Mouse (Mus musculus) hindbrain, embryonic 14.5 days (tissue): ENCODE measurements around the gene Runx1. TPM values are rescaled to one million over a fixed set of nuclear protein-coding genes. Genes with fewer than 3 reads are reported as not detected.

Source experiments
- ATAC-seq: fragments of 200-750 bp; cut with Nextera tagmentation; 2 replicates; pipeline ENCODE4 v1.8.0; 2017; ENCODE audit warnings: moderate number of reproducible peaks, mild to moderate bottlenecking, moderate TSS enrichment, moderate library complexity; ENCODE audit not compliant: low FRiP score
- DNase-seq: peaks from one replicate; pipeline ENCODE4 v3.0.0-alpha.2; 2015; ENCODE audit warnings: low spot score
- H3K27ac ChIP-seq: fragments of 300-500 bp; sonication (generic); 2 replicates; pipeline ENCODE4 v1.5.1; 2014; ENCODE audit warnings: mild to moderate bottlenecking, moderate library complexity
- H3K27me3 ChIP-seq: fragments of 300-500 bp; sonication (generic); 2 replicates; pipeline ENCODE4 v1.6.1; 2014; ENCODE audit warnings: mild to moderate bottlenecking, low read length, mixed read lengths; ENCODE audit not compliant: control insufficient read depth, insufficient read depth
- H3K36me3 ChIP-seq: fragments of 300-500 bp; sonication (generic); replicated peaks from 2 replicates; pipeline ENCODE4 v1.6.1; 2014; ENCODE audit not compliant: control insufficient read depth, insufficient read depth
- H3K4me1 ChIP-seq: fragments of 300-500 bp; sonication (generic); replicated peaks from 2 replicates; pipeline ENCODE4 v1.6.1; 2014; ENCODE audit warnings: antibody characterized with exemption, low read length, mixed read lengths; ENCODE audit not compliant: control insufficient read depth, insufficient read depth
- H3K4me2 ChIP-seq: fragments of 300-500 bp; sonication (generic); replicated peaks from 2 replicates; pipeline ENCODE4 v1.6.1; 2014; ENCODE audit warnings: mild to moderate bottlenecking, moderate library complexity
- H3K4me3 ChIP-seq: fragments of 300-500 bp; sonication (generic); replicated peaks from 2 replicates; pipeline ENCODE4 v1.5.1; 2014; ENCODE audit warnings: mild to moderate bottlenecking, low read length
- H3K9ac ChIP-seq: fragments of 300-500 bp; sonication (generic); 2 replicates; pipeline ENCODE4 v1.6.1; 2014
- H3K9me3 ChIP-seq: fragments of 300-500 bp; sonication (generic); 2 replicates; pipeline ENCODE4 v1.6.1; 2016; ENCODE audit warnings: low read length; ENCODE audit not compliant: control insufficient read depth
- WGBS: fragments of 180-500 bp; shearing (Covaris S2); extraction: QIAGEN DNeasy Blood & Tissue Kit; methylation state at CpG from one replicate; pipeline ENCODE4 v1.1.7; 2014; 5-methylcytosine and 5-hydroxymethylcytosine counted together
- polyA plus RNA-seq: library from polyadenylated mRNA; unstranded; fragments of >200 nt; fragmentation: Nextera tagmentation; extraction: Ambion mirVana; gene quantifications from 2 replicates; pipeline ENCODE4 v1.2.1, GENCODE M21; 2014

Gene Runx1
- polyA plus RNA-seq, 1 experiment from 2014 or later, result 2.2 TPM

DNA sequence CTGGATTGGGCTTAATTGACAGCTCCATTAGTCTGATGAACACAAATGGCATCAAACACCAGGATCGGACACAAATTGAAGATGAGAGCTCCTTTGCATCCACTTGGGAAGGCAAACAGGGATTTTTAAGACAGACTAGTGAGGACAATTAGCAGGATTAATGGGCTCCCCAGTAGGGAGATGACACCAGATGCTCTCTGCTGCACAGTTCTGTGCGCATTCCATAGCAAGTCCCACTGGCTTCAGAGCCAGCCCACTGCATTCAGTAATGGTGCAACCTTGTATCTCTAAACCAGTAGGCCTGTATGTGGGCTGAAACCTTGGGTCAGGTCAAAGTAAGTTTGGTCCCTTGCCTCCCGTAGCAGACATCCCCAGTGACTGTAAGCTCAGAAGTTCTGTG lies 80.7 kb downstream of the Runx1 start:
- H3K4me3 ChIP-seq, result no peak overlapping the region
- ATAC-seq (no peak), DNase-seq (no peak)
- no peak overlapping the region for H3K27ac ChIP-seq
- H3K4me2 ChIP-seq, result no peak overlapping the region
- no peaks in the 10 kb centered on the region for H3K4me1 ChIP-seq
- no peaks in the 10 kb centered on the region for H3K36me3 ChIP-seq
- peaks cover 4% of the 10 kb centered on the region; the same call in 1 of the 2 replicates for H3K27me3 ChIP-seq
- H3K9me3 ChIP-seq, result no peaks in the 10 kb centered on the region
- WGBS, result 70% methylated on average over 3 of the region's 3 CpGs
- H3K9ac ChIP-seq, result no peak overlapping the region

DNA sequence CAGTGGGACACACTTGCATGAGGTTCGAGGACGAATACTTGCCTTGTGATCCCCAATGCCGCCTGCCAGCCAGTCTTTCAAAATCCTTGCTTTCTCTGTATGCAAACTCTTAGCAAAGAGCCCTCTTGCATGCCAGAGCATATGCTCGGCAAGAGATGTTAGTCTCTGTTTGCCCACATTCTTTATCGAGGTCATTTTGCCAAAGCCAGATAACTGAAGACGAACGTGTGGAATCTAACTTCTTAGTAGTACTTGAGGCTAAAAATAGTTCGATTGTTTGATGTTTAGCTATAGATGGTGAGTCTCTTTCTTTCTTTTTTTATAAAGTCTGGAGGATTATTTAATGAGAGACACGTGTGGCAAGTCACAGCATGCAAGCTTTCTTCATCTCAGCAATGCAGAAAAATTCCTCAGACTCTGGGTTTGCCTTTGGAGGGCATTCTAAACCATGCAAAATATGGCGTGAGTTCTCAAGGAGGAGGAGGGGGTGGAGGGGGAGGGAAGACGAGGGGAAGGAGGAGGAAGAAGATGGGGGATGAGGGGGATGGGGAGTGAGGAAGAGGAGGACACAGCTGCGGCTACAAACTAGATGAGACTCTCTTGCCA lies 81.7 kb downstream of the Runx1 start:
- Histone ChIP-seq H3K4me3 (no peak overlapping the region), H3K9me3 (no peaks in the 10 kb centered on the region), H3K27ac (no peak overlapping the region), H3K36me3 (no peaks in the 10 kb centered on the region), H3K4me1 (no peaks in the 10 kb centered on the region), H3K27me3 (peaks cover 4% of the 10 kb centered on the region; the same call in 1 of the 2 replicates), H3K9ac (no peak overlapping the region), H3K4me2 (no peak overlapping the region)
- ATAC-seq (no peak), DNase-seq (no peak)
- 73% methylated on average over 12 of the region's 12 CpGs for WGBS

DNA sequence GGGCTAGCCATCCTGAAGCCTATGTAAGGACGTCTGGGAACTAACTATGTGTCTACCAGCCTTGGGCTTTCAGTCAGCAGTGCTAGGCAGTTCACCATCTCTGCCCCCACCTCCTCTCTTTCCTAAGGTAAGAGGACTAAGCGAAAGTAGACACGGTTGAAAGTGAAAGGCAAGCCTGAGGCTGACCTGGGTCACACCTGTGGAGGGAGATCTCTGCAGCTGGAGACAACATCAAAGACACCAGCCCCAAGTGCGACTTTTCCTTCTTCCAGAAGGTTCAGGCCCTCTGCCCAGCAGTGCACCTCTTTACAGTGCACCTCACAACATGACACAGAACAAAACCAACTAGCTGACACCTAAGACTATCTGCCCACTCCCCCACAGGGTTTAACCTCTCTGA lies 82.2 kb downstream of the Runx1 start:
- ATAC-seq, result no peak
- Histone ChIP-seq H3K4me3 (no peak overlapping the region), H3K4me2 (no peak overlapping the region), H3K9ac (no peak overlapping the region), H3K4me1 (no peaks in the 10 kb centered on the region), H3K27ac (no peak overlapping the region), H3K36me3 (no peaks in the 10 kb centered on the region), H3K27me3 (peaks cover 4% of the 10 kb centered on the region; the same call in 1 of the 2 replicates), H3K9me3 (no peaks in the 10 kb centered on the region)
- DNase-seq, result no peak
- WGBS, result 84% methylated on average over 4 of the region's 4 CpGs

DNA sequence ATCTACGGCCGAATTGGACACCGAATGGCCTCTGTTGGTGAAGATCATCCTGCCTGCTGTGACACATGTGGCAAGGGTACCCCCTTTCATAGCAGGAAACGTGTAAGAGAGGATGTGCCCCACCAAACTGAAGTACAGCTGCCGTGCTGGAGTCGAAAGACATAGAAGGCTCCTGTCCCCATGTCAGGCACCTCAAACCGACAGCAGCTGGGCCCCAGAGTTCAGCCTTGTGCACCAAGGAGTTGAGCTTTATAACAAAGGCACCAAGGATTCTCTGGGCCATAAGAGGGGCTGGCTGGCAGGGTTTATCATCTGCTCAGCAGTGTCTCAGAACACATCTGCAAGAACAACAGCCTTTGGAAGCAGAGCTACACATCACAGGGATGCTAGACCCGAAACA lies 84.6 kb downstream of the Runx1 start:
- H3K4me1 ChIP-seq, result no peaks in the 10 kb centered on the region
- no peaks in the 10 kb centered on the region for H3K9me3 ChIP-seq
- no peak overlapping the region for H3K27ac ChIP-seq
- ATAC-seq (no peak), DNase-seq (no peak)
- no peak overlapping the region for H3K9ac ChIP-seq
- peaks cover 4% of the 10 kb centered on the region; the same call in 1 of the 2 replicates for H3K27me3 ChIP-seq
- no peak overlapping the region for H3K4me3 ChIP-seq
- H3K36me3 ChIP-seq, result no peaks in the 10 kb centered on the region
- WGBS, result 85% methylated on average over 8 of the region's 8 CpGs
- no peak overlapping the region for H3K4me2 ChIP-seq

DNA sequence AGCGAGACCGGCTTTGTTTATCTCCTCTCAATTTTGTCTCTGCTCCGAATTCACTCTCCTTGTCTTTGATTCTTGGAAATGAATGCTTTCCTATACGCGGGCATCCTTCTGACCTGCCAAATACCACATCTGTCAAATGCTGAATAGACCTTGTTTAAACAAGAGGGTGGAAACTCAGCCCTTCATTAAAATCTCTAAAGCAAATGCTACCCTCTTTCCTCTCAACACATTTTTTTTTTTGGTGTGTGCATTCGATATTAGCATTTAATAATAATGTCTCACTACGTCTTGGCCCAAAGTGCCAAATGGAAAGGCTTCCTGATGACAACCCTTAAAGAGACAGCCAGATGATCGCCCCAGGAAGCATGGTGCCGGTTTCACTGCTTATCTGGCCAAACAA lies 85.4 kb downstream of the Runx1 start:
- H3K27ac ChIP-seq, result no peak overlapping the region
- no peak overlapping the region for H3K4me2 ChIP-seq
- no peaks in the 10 kb centered on the region for H3K9me3 ChIP-seq
- ATAC-seq (no peak), DNase-seq (no peak)
- H3K36me3 ChIP-seq, result no peaks in the 10 kb centered on the region
- H3K4me3 ChIP-seq, result no peak overlapping the region
- H3K27me3 ChIP-seq, result peaks cover 4% of the 10 kb centered on the region; the same call in 1 of the 2 replicates
- 34% methylated on average over 9 of the region's 9 CpGs for WGBS
- H3K9ac ChIP-seq, result no peak overlapping the region
- H3K4me1 ChIP-seq, result no peaks in the 10 kb centered on the region

DNA sequence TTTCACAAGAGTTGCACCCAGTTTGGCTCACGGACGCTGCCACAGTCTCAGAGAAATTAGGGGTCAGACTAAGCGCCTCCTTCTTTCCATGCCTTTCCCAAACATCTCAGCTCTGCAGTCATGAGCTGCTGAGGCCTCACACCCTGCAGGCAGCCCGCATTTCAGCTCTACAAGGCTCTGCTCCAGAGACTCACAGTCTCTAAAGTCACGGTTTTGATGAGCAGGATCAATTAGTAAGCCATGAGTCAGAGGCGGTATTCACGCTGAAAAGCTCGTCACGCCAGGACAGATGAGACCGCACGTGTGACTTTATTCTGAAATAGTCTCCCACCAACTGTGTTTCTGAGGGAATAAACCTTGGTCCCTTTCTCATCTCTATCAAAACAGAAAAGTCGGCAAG lies 86.0 kb downstream of the Runx1 start:
- ATAC-seq, result no peak
- H3K4me3 ChIP-seq, result no peak overlapping the region
- H3K9me3 ChIP-seq, result no peaks in the 10 kb centered on the region
- H3K36me3 ChIP-seq, result no peaks in the 10 kb centered on the region
- no peak for DNase-seq
- 41% methylated on average over 12 of the region's 12 CpGs for WGBS
- H3K4me1 ChIP-seq, result no peaks in the 10 kb centered on the region
- no peak overlapping the region for H3K27ac ChIP-seq
- no peak overlapping the region for H3K4me2 ChIP-seq
- no peak overlapping the region for H3K9ac ChIP-seq
- peaks cover 4% of the 10 kb centered on the region; the same call in 1 of the 2 replicates for H3K27me3 ChIP-seq

DNA sequence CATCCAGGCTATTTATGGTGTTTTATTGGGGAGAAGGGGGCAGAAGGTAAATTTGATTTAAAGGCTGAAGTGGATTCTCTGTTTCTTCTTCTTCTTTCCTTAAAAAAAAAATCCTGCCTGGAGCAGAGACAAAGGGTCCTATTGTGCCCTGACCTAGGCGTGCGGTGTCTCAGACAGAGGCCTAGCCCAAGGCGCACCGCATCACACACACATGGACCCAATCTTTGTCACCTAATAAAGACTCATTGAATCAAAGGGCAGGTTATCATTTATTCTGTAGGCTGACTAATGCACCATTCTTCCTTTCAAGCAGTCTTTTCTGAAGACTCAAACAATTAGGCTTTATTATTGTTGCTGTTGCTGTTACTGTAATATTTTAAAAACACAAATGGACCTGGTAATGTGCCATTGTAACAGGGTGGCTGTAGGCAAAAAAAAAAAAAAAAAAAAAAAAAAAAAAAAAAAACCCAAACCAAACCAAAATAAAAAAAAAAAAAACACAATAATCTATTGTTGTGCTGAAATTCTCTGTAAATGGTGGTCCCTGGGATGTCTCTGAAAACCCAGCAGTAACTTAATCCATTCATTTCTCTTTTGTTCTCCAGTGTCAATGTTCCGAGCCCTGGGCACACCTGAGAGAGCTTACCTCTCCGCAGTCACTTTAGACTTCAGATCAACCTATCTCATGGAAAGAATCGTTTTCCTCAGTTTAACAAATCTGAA lies 86.7 kb downstream of the Runx1 start:
- no peak overlapping the region for H3K4me3 ChIP-seq
- ATAC-seq (no peak), DNase-seq (no peak)
- H3K9me3 ChIP-seq, result no peaks in the 10 kb centered on the region
- 71% methylated on average over 7 of the region's 7 CpGs for WGBS
- H3K4me2 ChIP-seq, result no peak overlapping the region
- H3K36me3 ChIP-seq, result no peaks in the 10 kb centered on the region
- no peaks in the 10 kb centered on the region for H3K4me1 ChIP-seq
- H3K27me3 ChIP-seq, result peaks cover 4% of the 10 kb centered on the region; the same call in 1 of the 2 replicates
- no peak overlapping the region for H3K9ac ChIP-seq
- H3K27ac ChIP-seq, result no peak overlapping the region

DNA sequence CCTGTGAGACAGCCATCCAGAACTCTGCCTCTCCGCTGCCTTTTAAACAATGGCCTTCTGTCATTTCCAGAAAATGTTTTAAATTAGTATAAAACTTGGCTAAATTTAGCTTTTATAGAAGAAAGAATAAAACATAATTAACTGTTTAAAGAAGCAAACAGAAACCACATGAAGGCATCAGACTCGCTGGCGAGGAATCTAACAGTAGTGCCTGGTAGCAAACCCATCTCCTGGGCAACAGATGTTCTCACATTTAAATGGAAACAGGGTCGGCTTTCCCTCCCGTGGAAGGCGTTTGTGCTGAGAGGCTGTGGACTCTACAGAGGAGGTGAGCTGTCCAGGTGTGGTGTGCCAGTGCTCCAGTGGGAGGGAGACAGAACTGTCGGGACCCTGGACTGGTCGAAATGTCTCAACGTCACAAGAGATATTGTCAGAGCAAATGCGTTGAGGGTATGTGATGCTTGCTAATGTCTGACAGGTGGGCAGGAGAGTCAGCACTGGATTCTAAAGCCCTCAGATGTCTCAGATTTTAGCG lies 87.4 kb downstream of the Runx1 start:
- Histone ChIP-seq H3K27ac (no peak overlapping the region), H3K4me2 (no peak overlapping the region), H3K4me3 (no peak overlapping the region), H3K4me1 (no peaks in the 10 kb centered on the region), H3K36me3 (no peaks in the 10 kb centered on the region), H3K9me3 (no peaks in the 10 kb centered on the region), H3K27me3 (peaks cover under 1% of the 10 kb centered on the region; the same call in 1 of the 2 replicates), H3K9ac (no peak overlapping the region)
- ATAC-seq (no peak), DNase-seq (no peak)
- 73% methylated on average over 11 of the region's 11 CpGs for WGBS

DNA sequence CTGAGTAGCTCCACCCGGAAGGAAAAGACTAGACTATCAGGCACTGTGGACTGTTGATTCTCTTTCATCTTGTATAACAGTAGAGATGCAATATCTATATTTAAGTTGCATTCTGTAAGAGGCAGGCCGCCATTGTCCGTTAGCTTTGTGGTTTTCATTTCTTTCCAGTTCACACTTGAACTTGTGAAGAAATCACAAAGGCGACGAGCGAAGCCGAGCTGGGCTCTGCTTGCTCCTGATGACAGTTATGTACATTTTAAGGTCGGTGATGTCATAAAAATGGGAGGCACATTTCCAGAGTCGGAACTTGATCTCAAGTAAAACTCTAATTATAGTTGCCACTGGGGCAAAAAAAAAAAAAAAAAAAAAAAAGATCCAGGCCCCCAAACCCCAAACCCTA lies 99.1 kb downstream of the Runx1 start:
- H3K4me1 ChIP-seq, result no peaks in the 10 kb centered on the region
- H3K36me3 ChIP-seq, result no peaks in the 10 kb centered on the region
- H3K27ac ChIP-seq, result no peak overlapping the region
- no peak overlapping the region for H3K4me3 ChIP-seq
- H3K27me3 ChIP-seq, result no peaks in the 10 kb centered on the region
- DNase-seq (no peak), ATAC-seq (no peak)
- 96% methylated on average over 9 of the region's 9 CpGs for WGBS
- no peaks in the 10 kb centered on the region for H3K9me3 ChIP-seq
- H3K9ac ChIP-seq, result no peak overlapping the region
- H3K4me2 ChIP-seq, result no peak overlapping the region
